Mouse (Mus musculus): ENCODE data around the gene Fcrlb. TPM values are rescaled to one million over a fixed set of nuclear protein-coding genes. Genes with fewer than 3 reads are reported as not detected.
A peak's percentile ranks its signal among the peaks of the same experiment; 100 is the strongest.

Gene Fcrlb
- total RNA-seq, 2 experiments from 2014 or later, result 0.97 to 0.98 TPM

GRCm38 (mm10) chr1:170932043-170932442 is 19.3 kb upstream of the Fcrlb start:
- Histone ChIP-seq H3K27ac (no peak overlapping the region), H3K4me3 (no peak overlapping the region)
- DNase-seq (ENCODE audit: extremely low spot score in 1 of 2, low spot score in 2 of 2), result no peak
- TF ChIP-seq CTCF (IDR thresholded peaks at IDR 0.05), result no peak
- intact Hi-C loops (cut with DNase I), result no loop called here

- intact Hi-C loops (cut with DNase I), result no loop called here
- no peak overlapping the region for H3K27ac ChIP-seq
- TF ChIP-seq CTCF (IDR thresholded peaks at IDR 0.05), result no peak
- no peak overlapping the region for H3K4me3 ChIP-seq
- no peak for DNase-seq (ENCODE audit: extremely low spot score in 1 of 2, low spot score in 2 of 2)
Observed at GRCm38 (mm10) chr1:170929245-170929644, 16.5 kb upstream of the Fcrlb start.

DNA sequence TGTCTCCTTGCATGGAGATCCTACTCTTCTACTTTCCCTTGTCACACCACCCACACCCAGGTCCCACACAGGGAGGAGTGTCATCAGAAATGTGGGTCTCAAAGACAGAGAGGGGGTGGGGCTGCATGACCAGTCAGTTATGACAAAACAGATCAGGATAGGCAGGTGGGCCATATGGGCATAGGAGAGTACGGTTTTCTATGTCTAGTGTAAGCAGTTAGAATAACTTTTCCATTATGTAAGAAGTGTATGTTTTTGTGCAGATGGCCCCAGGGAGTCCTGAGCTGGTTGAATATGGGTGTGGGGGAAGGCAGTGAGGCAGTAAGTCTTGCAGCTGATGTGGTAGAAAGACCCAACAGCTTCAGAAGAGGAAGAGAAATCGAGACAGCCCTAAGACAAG is 15.7 kb upstream of the Fcrlb start:
- no peak overlapping the region for H3K4me3 ChIP-seq
- H3K27ac ChIP-seq, result no peak overlapping the region
- TF ChIP-seq CTCF (IDR thresholded peaks at IDR 0.05), result no peak
- no peak for DNase-seq (ENCODE audit: extremely low spot score in 1 of 2, low spot score in 2 of 2)
- intact Hi-C loops (cut with DNase I), result no loop called here

DNA sequence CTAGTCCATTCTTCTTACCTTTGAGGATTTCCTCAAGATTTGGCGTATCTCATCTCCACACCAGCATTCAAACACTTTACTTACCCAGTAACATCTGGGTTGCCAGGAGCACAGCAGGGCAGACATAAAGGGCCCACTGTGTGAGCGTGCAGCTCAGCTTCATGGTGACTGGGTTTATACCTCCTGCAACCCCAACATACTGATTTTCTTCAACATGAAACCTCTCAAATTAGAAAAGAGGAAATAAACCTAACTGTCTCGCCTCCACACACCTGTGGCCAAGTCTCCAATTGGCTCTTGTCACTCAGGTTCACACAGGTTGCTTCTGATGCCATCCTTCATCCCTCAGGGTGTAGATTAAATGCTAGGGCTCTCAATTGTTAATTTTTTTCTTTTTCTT is 14.6 kb upstream of the Fcrlb start, which contains the start of gene Fcrla:
Gene Fcrla, minus strand, starts transcription at position 206 of the 400 bp plus-strand sequence.
- intact Hi-C loops (cut with DNase I), result no loop called here
- TF ChIP-seq CTCF (IDR thresholded peaks at IDR 0.05), result no peak

DNA sequence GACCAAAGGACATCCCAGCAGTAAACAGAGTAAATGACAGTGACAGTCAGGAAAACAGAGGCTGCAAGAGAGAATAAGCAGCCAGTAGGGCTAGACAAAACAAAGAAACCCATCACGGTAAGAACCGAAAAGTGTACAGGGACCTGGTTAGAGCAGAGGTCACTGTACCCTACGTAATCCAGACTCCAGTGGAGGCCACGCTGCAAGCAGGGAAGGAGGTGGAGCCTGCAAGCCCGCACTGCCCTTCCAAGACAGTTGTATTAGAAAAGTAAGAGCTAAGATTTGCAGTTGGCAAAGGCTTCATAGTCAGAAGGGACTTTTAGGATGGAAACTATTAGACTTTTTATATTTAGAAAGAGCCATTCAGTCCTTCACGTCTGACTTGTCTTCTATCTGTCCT is 14.2 kb upstream of the Fcrlb start:
- Histone ChIP-seq H3K27ac (no peak overlapping the region), H3K4me3 (no peak overlapping the region)
- intact Hi-C loops (cut with DNase I), result no loop called here
- TF ChIP-seq CTCF (IDR thresholded peaks at IDR 0.05), result no peak
- DNase-seq (ENCODE audit: extremely low spot score in 1 of 2, low spot score in 2 of 2), result no peak

More for the DNA sequence above, 14.6 kb upstream of the Fcrlb start, which contains the start of gene Fcrla:
- Histone ChIP-seq H3K27ac (no peak within 1 kb of the TSS), H3K4me3 (no peak within 1 kb of the TSS)
- DNase-seq (ENCODE audit: extremely low spot score in 1 of 2, low spot score in 2 of 2), result no peak

GRCm38 (mm10) chr1:170924485-170924884 is 11.7 kb upstream of the Fcrlb start:
- no peak for TF ChIP-seq CTCF (IDR thresholded peaks at IDR 0.05)
- intact Hi-C loops (cut with DNase I), result no loop called here
- Histone ChIP-seq H3K27ac (no peak overlapping the region), H3K4me3 (no peak overlapping the region)
- no peak for DNase-seq (ENCODE audit: extremely low spot score in 1 of 2, low spot score in 2 of 2)

GRCm38 (mm10) chr1:170919308-170919707 is 6.6 kb upstream of the Fcrlb start:
- no peak overlapping the region for H3K4me3 ChIP-seq
- no peak for DNase-seq (ENCODE audit: extremely low spot score in 1 of 2, low spot score in 2 of 2)
- TF ChIP-seq CTCF (IDR thresholded peaks at IDR 0.05), result no peak
- H3K27ac ChIP-seq, result no peak overlapping the region
- intact Hi-C loops (cut with DNase I), result no loop called here

DNA sequence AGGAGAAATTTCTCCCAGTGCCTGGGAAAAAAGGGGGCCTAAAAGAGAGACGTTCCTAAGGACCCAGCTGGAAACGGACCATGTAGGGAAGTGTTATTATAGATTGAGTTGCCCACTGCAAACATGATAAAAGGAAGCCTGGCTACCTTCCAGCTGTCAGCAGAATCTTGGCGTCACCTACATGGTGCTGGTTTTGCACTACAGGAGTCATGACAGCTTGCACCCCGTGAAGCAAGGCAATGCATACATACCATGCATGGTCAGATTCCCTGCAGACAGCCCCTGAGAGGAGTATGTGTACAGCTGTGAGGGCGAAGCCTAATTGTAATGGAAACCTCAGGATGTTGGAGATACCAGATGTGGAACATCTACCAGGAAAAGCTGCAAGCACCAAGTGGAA is 2.9 kb upstream of the Fcrlb start:
- Histone ChIP-seq H3K4me3 (no peak overlapping the region), H3K27ac (no peak overlapping the region)
- TF ChIP-seq CTCF (IDR thresholded peaks at IDR 0.05), result no peak
- no peak for DNase-seq (ENCODE audit: extremely low spot score in 1 of 2, low spot score in 2 of 2)
- intact Hi-C loops (cut with DNase I), result no loop called here

GRCm38 (mm10) chr1:170911907-170912660 is 657 bp downstream of the Fcrlb start:
- no peak for DNase-seq (ENCODE audit: extremely low spot score in 1 of 2, low spot score in 2 of 2)
- Histone ChIP-seq H3K4me3 (no peak overlapping the region), H3K27ac (no peak overlapping the region)
- intact Hi-C loops (cut with DNase I), result no loop called here
- no peak for TF ChIP-seq CTCF (IDR thresholded peaks at IDR 0.05)

DNA sequence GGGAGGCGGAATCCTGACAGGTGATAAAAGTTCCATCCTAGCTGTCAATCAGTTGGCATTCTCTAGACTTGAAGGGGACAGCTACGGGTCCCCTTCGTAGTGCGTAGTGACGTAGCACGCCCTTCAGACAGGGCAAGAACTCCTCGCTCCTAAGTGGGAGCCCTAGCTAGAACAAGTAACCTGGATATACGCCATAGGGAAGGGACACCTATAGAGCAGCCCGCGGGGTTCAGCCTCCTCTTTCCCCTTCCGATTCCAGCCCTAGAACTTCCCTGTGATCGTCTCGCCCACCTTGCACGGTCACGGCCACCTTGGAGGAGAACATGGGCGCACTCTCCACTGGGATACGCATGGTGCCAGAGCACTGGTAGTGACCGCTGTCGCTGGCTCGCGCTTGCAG is 4.4 kb downstream of the Fcrlb start:
- Histone ChIP-seq H3K27ac (no peak overlapping the region), H3K4me3 (peak overlapping the region; percentile 61)
- intact Hi-C loops (cut with DNase I), result loop anchor here (5.0 kb wide), 1 partner anchor 69 kb away; the partner anchor contains the start of gene Fcgr2b
- DNase-seq (ENCODE audit: extremely low spot score in 1 of 2, low spot score in 2 of 2), result no peak
- no peak for TF ChIP-seq CTCF (IDR thresholded peaks at IDR 0.05)

DNA sequence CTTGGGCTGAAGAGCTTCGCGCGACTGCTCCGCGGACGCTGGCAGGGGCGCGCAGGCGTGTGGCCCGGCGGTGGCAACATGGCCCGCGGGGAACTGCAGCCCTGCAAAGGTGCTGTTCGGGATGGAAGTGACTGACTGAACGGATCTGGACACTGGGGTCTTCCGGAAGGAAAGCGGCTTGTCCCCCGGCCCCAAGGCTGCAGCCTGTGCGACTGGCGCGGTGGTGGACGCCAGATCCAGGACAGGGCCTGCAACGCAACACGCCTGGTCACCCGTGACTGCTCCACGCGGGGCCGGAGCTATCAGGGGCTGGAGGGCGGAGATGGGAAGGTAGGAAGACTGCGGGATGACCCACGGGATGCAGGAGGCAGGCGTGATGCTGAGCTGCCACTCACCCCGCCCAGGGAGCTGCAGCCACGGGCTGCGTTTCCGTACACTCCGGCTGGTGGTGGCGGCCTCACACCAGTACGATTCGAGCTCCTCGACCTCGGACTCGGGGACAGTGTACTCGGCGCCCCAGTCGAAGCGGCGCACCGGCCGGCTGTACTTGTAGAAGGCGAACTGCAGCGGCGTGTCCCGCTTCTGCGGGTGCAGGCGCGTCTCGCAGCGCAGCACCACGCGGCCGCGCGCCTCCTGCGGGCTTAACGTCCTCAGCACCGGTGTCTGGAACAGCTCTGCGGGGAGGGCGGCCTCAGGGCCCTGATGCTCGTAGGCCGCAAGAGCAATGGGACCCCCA is 5.1 kb downstream of the Fcrlb start:
- intact Hi-C loops (cut with DNase I), result loop anchor here (5.0 kb wide), 1 partner anchor 70 kb away; the partner anchor contains the start of gene Fcgr2b
- Histone ChIP-seq H3K4me3 (peak overlapping the region; percentile 61), H3K27ac (no peak overlapping the region; the same call in 1 of the 2 replicates)
- peak; percentile 26 to 34 for DNase-seq (ENCODE audit: extremely low spot score in 1 of 2, low spot score in 2 of 2)
- TF ChIP-seq CTCF (IDR thresholded peaks at IDR 0.05), result no peak

- Histone ChIP-seq H3K4me3 (peak overlapping the region; percentile 61), H3K27ac (no peak overlapping the region)
- intact Hi-C loops (cut with DNase I), result loop anchor here (5.0 kb wide), 1 partner anchor 70 kb away; the partner anchor contains the start of gene Fcgr2b
- DNase-seq (ENCODE audit: extremely low spot score in 1 of 2, low spot score in 2 of 2), result no peak
- no peak for TF ChIP-seq CTCF (IDR thresholded peaks at IDR 0.05)
Observed at GRCm38 (mm10) chr1:170907111-170907455, 5.7 kb downstream of the Fcrlb start.

Data from left cerebral cortex, adult 2 months (tissue).